Mouse (Mus musculus): ENCODE measurements around the gene Camkmt.
A peak's percentile ranks its signal among the peaks of the same experiment; 100 is the strongest.

Camkmt gene

GRCm38 (mm10) chr17:85091762-85092161, 1.4 kb downstream of the Camkmt start:
- DNase-seq = no peak

- DNase-seq = no peak
Observed at GRCm38 (mm10) chr17:85096396-85096795, 6.0 kb downstream of the Camkmt start.

- DNase-seq = no peak
Observed at GRCm38 (mm10) chr17:85098677-85099323, 8.4 kb downstream of the Camkmt start.

GRCm38 (mm10) chr17:85100232-85100631, 9.9 kb downstream of the Camkmt start:
- DNase-seq = no peak

- no peak for DNase-seq
Observed at GRCm38 (mm10) chr17:85101751-85102150, 11.4 kb downstream of the Camkmt start.

GRCm38 (mm10) chr17:85103310-85103709, 13.0 kb downstream of the Camkmt start:
- DNase-seq = no peak

- no peak for DNase-seq
Observed at GRCm38 (mm10) chr17:85110640-85111039, 20.3 kb downstream of the Camkmt start.

GRCm38 (mm10) chr17:85113441-85113840, 23.1 kb downstream of the Camkmt start:
- DNase-seq = no peak

- DNase-seq = peak; percentile 46
Observed at GRCm38 (mm10) chr17:85116643-85117042, 26.3 kb downstream of the Camkmt start.

GRCm38 (mm10) chr17:85138393-85138792, 48.0 kb downstream of the Camkmt start:
- DNase-seq = no peak

GRCm38 (mm10) chr17:85141621-85142020, 51.3 kb downstream of the Camkmt start:
- DNase-seq = no peak

- no peak for DNase-seq
Observed at GRCm38 (mm10) chr17:85142495-85143111, 52.3 kb downstream of the Camkmt start.

GRCm38 (mm10) chr17:85144141-85144540, 53.8 kb downstream of the Camkmt start:
- DNase-seq = no peak

- DNase-seq = no peak
Observed at GRCm38 (mm10) chr17:85148348-85148747, 58.0 kb downstream of the Camkmt start.

GRCm38 (mm10) chr17:85149211-85149738, 58.9 kb downstream of the Camkmt start:
- DNase-seq = no peak

GRCm38 (mm10) chr17:85151264-85151663, 60.9 kb downstream of the Camkmt start:
- no peak for DNase-seq

GRCm38 (mm10) chr17:85158202-85158601, 67.8 kb downstream of the Camkmt start:
- DNase-seq = no peak

- no peak for DNase-seq
Observed at GRCm38 (mm10) chr17:85159526-85159925, 69.2 kb downstream of the Camkmt start.

- DNase-seq = no peak
Observed at GRCm38 (mm10) chr17:85160786-85161185, 70.4 kb downstream of the Camkmt start.

GRCm38 (mm10) chr17:85162569-85163271, 72.4 kb downstream of the Camkmt start:
- no peak for DNase-seq

- DNase-seq = no peak
Observed at GRCm38 (mm10) chr17:85163272-85163610, 72.9 kb downstream of the Camkmt start.

GRCm38 (mm10) chr17:85168761-85169160, 78.4 kb downstream of the Camkmt start:
- no peak for DNase-seq

GRCm38 (mm10) chr17:85170541-85171255, 80.3 kb downstream of the Camkmt start:
- no peak for DNase-seq

Measured in cerebellum, adult 8-10 months (tissue).